Mouse (Mus musculus): ENCODE measurements around the gene Gtpbp10. TPM values are rescaled to one million over a fixed set of nuclear protein-coding genes. Genes with fewer than 3 reads are reported as not detected.

Gene Gtpbp10
- 14.1 TPM for polyA plus RNA-seq (2017; shearing (Covaris generic))

GRCm38 (mm10) chr5:5559079-5559740, at the start of gene Gtpbp10:
Gene Gtpbp10 (minus strand): TSS chr5:5559538.

GRCm38 (mm10) chr5:5573749-5574317, 14.5 kb upstream of the Gtpbp10 start, which contains the start of gene Gm8773:
Gene Gm8773 (plus strand): TSS chr5:5573799.

GRCm38 (mm10) chr5:5514196-5515076, 44.9 kb downstream of the Gtpbp10 start, which contains the start of gene Cldn12:
Gene Cldn12 (minus strand): TSS chr5:5514958.

Other genes with a start within 250 kb of the Gtpbp10 start
- 0.82 TPM for gene Cdk14, start 139.2 kb downstream of the Gtpbp10 start, polyA plus RNA-seq (2017; shearing (Covaris generic))
- not detected for gene 1700015F17Rik, start 80.4 kb downstream of the Gtpbp10 start, polyA plus RNA-seq (2017; shearing (Covaris generic))
- gene Cldn12, start 44.6 kb downstream of the Gtpbp10 start, polyA plus RNA-seq (2017; shearing (Covaris generic)), result 2.9 TPM
- gene Gm8773, start 14.3 kb upstream of the Gtpbp10 start, polyA plus RNA-seq (2017; shearing (Covaris generic)), result not detected
- gene Cfap69, start 104.7 kb upstream of the Gtpbp10 start, polyA plus RNA-seq (2017; shearing (Covaris generic)), result not detected
- gene Steap2, start 135.0 kb upstream of the Gtpbp10 start, polyA plus RNA-seq (2017; shearing (Covaris generic)), result not detected
- not detected for gene Steap1, start 189.8 kb upstream of the Gtpbp10 start, polyA plus RNA-seq (2017; shearing (Covaris generic))